Mouse (Mus musculus) CH12F3 (cell line): Measurements from ENCODE around the gene Plcb1.

Source experiments
- in situ Hi-C: fragments of 300-500 bp; cut with MboI; formaldehyde crosslinking; loops from 2 replicates; pipeline ENCODE4 v1.14.3; 2020; ENCODE audit warnings: low sequenced_read_pairs

Plcb1 gene

GRCm38 (mm10) chr2:135165512-135165911 is 379.6 kb downstream of the Plcb1 start:
- in situ Hi-C loops = no loop called here

GRCm38 (mm10) chr2:135175544-135175943 is 389.7 kb downstream of the Plcb1 start:
- in situ Hi-C loops = no loop called here

- in situ Hi-C loops = no loop called here
Observed at GRCm38 (mm10) chr2:135187659-135188058, 401.8 kb downstream of the Plcb1 start.

- in situ Hi-C loops = no loop called here
Observed at GRCm38 (mm10) chr2:135200830-135201229, 415.0 kb downstream of the Plcb1 start.

GRCm38 (mm10) chr2:135202390-135202789 is 416.5 kb downstream of the Plcb1 start:
- in situ Hi-C loops = no loop called here

- in situ Hi-C loops = no loop called here
Observed at GRCm38 (mm10) chr2:135204141-135205120, 418.6 kb downstream of the Plcb1 start.

- in situ Hi-C loops = no loop called here
Observed at GRCm38 (mm10) chr2:135208890-135209289, 423.0 kb downstream of the Plcb1 start.

- in situ Hi-C loops = no loop called here
Observed at GRCm38 (mm10) chr2:135214746-135215448, 429.0 kb downstream of the Plcb1 start.

- in situ Hi-C loops = no loop called here
Observed at GRCm38 (mm10) chr2:135219406-135219805, 433.5 kb downstream of the Plcb1 start.

GRCm38 (mm10) chr2:135225604-135226025 is 439.7 kb downstream of the Plcb1 start:
- in situ Hi-C loops = no loop called here

- in situ Hi-C loops = no loop called here
Observed at GRCm38 (mm10) chr2:135230262-135230661, 444.4 kb downstream of the Plcb1 start.

GRCm38 (mm10) chr2:135242662-135243316 is 456.9 kb downstream of the Plcb1 start:
- in situ Hi-C loops = no loop called here

GRCm38 (mm10) chr2:135243764-135244163 is 457.9 kb downstream of the Plcb1 start:
- in situ Hi-C loops = no loop called here

GRCm38 (mm10) chr2:135249925-135250324 is 464.1 kb downstream of the Plcb1 start:
- in situ Hi-C loops = no loop called here

GRCm38 (mm10) chr2:135251821-135252315 is 466.0 kb downstream of the Plcb1 start:
- in situ Hi-C loops = no loop called here

- in situ Hi-C loops = no loop called here
Observed at GRCm38 (mm10) chr2:135259136-135259535, 473.3 kb downstream of the Plcb1 start.

- in situ Hi-C loops = no loop called here
Observed at GRCm38 (mm10) chr2:135263943-135264342, 478.1 kb downstream of the Plcb1 start.

- in situ Hi-C loops = no loop called here
Observed at GRCm38 (mm10) chr2:135274949-135275348, 489.1 kb downstream of the Plcb1 start.

GRCm38 (mm10) chr2:135278506-135278905 is 492.6 kb downstream of the Plcb1 start:
- in situ Hi-C loops = no loop called here

- in situ Hi-C loops = no loop called here
Observed at GRCm38 (mm10) chr2:135279026-135279425, 493.2 kb downstream of the Plcb1 start.

- in situ Hi-C loops = no loop called here
Observed at GRCm38 (mm10) chr2:135283783-135284182, 497.9 kb downstream of the Plcb1 start.
